Mouse (Mus musculus): ENCODE results near the gene Cntnap2.

DNA sequence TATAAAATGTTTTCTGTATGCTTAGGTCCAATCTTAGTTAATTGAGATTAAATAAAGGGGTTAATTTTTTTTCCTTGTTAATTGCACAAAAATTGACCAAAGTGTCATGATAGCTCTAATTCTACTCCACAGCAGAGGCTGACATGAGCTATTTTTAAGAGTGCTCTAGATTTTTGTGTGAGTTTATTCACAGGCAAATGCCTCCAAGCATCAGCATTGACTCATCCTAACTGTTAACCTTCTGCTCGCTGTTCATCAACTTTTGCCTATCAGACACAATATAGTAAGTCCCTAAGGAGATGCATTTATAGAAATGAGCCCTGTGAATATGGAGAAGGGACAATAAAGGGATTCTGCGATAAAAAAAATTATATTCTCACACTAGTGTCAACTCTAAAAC lies 1138.1 kb downstream of the Cntnap2 start:
- TF ChIP-seq POLR2A (IDR thresholded peaks at IDR 0.05; ENCODE audit: insufficient read length, low read depth) (no peak), TCF12 (IDR thresholded peaks at IDR 0.05; ENCODE audit: insufficient read depth, poor library complexity, severe bottlenecking) (no peak), TCF3 (IDR thresholded peaks at IDR 0.05; ENCODE audit: insufficient read length, low read depth) (no peak), USF1 (IDR thresholded peaks at IDR 0.05; ENCODE audit: low read depth) (no peak), MYOD1 (IDR thresholded peaks at IDR 0.05; ENCODE audit: control insufficient read depth in 1 of 3, insufficient read length in 2 of 3, low read depth in 2 of 3) (no peak), E2F4 (IDR thresholded peaks at IDR 0.05; ENCODE audit: insufficient read depth) (no peak)
